Mouse (Mus musculus) layer of hippocampus, postnatal 25 days (tissue): ENCODE measurements around the gene Rufy2. TPM values are rescaled to one million over a fixed set of nuclear protein-coding genes. Genes with fewer than 3 reads are reported as not detected.
"Not testable (repeated sequence)": the region's sequence is repeated elsewhere in the genome, so short reads cannot be mapped to it uniquely, and the experiment has no call there.

Experiments used
- DNase-seq, 2 experiments: peaks; one replicate each; pipeline ENCODE4 v3.0.0; 2022; ENCODE audit warnings: mixed read lengths in 2 of 2, low spot score in 1 of 2; ENCODE audit errors: extremely low spot score in 1 of 2
- total RNA-seq, 2 experiments: library from RNA; stranded (reverse); gene quantifications; 2 replicates each; pipeline ENCODE4 v1.2.3; 2021

The Rufy2 gene
- total RNA-seq, 2 experiments from 2014 or later: 67.3 to 73.5 TPM

GRCm38 (mm10) chr10:63047751-63048150 lies 67.7 kb downstream of the Rufy2 start:
- DNase-seq: no peak

DNA sequence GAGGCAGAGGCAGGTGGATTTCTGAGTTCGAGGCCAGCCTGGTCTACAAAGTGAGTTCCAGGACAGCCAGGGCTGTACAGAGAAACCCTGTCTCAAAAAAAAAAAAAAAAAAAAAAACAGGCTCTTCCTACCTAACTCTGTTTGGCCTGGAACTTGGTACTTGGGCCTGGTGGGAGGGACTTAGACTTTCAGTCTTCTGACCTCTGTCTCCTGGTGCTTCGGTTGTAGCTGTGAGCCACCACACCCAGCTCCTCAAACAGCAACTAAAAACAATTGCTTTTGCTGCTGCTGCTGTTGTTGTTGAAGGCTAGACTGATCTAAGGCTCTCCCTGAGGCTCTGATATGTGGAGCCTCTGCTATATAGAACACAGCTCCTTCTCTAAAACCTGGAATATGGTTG lies 69.1 kb downstream of the Rufy2 start:
- no peak for DNase-seq

GRCm38 (mm10) chr10:63051267-63051666 lies 71.2 kb downstream of the Rufy2 start:
- no peak for DNase-seq

GRCm38 (mm10) chr10:63052011-63052410 lies 72.0 kb downstream of the Rufy2 start:
- DNase-seq: no peak

DNA sequence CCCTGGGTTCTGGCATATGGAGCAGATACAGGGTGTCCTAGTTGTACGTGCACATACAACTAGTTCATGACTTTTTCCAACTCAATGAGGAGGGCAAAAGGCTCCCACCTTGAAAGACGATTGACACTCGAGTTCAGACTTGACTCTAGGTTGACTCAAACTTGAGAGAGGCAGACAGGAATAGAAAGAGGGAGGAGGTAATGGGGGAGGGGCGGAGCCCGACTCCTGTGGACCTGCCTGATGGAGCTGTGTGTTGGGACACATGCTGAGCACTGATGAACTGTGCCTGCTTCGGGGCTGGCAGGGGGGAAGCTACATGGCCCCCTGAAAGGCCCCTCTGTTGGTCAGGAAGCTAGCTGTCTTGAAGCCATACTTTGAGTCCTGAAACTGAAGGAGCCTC lies 73.0 kb downstream of the Rufy2 start:
- no peak for DNase-seq

GRCm38 (mm10) chr10:63054071-63054470 lies 74.0 kb downstream of the Rufy2 start:
- DNase-seq: not testable (repeated sequence)

DNA sequence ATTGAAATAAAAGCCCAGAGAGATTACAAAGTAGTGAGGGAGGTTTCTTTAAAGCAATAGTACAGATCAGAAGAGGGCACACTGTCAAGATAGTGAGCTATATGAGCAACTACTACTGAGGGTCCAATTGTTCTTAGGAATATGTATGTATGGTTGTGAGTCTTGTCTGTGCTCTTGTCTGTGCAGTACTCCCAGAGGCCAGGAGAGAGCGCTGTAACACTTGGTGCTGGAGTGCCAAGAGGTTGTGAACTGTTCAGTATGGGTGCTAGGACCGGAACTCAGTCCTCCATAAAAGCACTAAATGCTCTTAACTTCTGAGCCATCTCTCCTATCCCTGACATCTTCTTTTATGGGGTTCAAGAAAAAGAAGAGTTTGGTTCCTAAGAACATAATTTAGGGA lies 74.6 kb downstream of the Rufy2 start:
- DNase-seq: no peak

DNA sequence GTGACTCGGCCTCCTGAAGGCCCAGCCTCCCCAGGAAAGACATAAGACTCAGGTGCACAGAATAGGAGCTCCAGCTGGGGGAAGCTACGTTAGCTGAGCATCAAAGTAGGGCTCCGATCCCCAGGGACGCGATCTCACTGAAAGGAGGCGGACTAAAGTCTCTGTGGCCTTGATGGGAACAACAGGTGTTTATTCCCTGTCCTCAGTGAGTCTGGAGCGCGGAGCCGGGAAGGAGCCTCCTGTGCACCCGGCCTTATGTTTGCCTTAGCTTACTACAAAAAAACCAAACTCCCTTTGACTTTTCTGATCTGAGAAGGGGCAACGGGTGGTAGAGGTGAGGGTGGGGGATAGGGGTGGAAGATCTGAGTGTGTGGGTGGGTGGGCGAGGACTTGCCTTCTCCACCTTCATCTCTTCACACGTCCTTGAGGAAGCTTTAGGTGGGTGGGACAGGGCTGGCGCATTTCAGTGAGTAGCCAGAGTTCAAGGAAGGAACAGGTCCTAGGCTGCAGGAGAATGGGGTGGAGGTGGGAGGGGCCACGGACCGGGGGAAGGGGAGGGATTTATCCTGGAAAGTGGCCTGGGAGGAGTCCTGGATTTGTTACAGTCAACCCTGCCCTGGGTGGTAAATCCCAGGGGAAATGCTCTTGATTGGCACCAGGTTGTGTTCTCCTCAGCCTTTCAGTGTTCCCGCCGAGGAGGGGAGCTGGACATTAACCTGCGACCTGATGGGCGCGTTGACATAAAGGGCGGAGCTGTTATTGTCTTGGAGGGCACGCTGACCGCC lies 77.1 kb downstream of the Rufy2 start:
- DNase-seq: no peak

- DNase-seq: no peak
Measured at GRCm38 (mm10) chr10:63059862-63060261, 79.8 kb downstream of the Rufy2 start, which contains the start of gene Pbld1. Gene Pbld1, plus strand, starts transcription at chr10:63060162.

DNA sequence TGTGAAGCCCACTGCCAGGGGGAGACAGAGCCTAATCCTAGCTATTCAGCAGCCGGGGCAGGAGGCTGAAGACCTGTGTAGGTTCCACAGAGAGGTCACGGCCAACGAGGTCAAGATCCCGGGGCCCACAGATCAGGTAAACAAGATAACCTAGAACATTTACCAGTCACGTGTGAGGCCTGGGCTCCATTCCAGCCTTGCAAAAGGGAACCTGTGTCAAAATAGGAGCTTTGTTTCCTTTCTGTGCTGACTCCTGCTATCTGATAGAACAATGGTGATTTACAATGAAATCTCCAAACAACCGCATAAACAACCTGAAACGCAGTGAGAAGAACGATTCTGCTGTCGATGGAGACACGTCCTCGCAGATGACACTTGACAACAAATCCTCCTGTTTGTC lies 80.4 kb downstream of the Rufy2 start:
- no peak for DNase-seq

- DNase-seq: no peak
Measured at GRCm38 (mm10) chr10:63061266-63061665, 81.2 kb downstream of the Rufy2 start.

DNA sequence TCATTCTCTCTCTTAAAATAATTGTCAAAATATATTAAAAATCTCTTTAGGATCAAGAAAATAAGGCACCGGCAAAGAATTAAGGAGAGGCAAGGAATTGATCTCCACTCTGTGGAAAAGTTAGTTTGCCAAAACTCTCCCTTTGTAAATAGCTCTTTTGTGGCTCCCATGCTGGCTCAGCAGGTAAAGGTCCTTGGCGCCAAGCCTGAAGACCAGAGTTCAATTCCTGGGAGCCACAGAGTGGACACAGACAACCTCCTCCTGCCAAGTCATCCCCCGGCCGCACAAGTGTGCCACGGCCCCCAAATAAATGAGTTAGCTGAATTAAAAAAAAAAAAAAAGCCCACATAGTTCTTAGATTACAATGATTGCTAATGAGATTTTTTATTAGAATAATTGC lies 82.7 kb downstream of the Rufy2 start:
- no peak for DNase-seq

DNA sequence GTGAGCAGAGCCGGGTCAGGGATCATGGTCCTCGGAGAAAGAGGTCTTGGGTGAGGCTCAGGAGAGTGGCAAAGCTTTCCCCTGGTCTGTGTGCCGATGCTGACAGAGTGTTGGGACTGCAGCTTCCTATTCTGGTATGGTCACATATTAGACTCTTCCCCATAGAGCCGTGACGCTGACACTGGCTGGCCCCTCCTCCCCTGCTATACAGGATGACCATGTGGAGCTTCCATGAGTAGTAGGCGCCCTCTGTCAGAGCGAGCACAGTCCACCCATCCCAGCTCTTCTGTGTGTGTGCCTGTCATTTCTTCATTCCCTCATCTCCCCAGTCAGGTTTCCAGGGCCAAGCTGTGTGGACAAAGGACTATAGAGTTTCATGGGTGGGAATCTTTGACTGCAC lies 83.3 kb downstream of the Rufy2 start:
- no peak for DNase-seq

GRCm38 (mm10) chr10:63064516-63064915 lies 84.5 kb downstream of the Rufy2 start:
- no peak for DNase-seq

DNA sequence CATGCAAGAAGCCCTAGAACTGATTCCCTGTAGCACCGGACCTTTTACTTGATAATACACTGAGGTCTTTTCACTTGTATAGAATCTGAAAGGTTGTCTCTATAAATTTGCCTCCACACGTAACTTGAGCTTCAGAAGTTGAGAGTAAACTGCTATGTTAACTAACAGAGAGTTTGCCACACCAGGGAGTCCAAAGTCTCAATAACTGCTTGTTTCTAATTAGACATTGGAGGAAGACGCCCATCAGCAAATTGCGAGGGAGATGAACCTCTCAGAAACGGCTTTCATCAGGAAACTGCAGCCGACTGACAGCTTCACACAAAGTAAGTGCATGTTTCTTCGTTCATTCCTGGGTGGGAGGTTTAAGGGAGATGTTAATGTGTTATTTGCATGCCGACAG lies 85.5 kb downstream of the Rufy2 start:
- DNase-seq: no peak

DNA sequence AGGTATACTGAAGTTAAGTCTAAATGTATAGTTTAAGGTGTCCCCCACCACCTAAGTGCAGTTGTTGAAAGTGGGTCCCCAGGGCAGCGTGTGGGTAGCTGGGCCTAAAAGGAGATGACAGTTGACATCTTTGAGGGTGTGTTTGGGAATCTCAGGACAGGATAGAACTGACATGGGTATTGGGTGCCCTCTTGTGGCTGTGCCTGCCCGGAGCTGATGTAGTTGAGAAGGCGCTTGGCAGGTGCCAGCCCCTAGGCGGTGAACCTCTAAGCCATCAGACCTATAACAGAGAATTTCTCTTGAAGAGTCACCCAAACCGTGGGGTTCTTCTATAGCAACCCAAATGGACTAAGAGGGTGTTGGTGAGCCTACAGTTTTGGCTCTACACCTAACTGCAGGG lies 86.0 kb downstream of the Rufy2 start:
- peak; percentile 58 to 86 for DNase-seq

Other genes with a start within 250 kb of the Rufy2 start
- 10 to 100 TPM; 52.3 to 64.1 TPM for gene Ccar1, start 187.9 kb upstream of the Rufy2 start, total RNA-seq
- gene Tet1, start 71.2 kb upstream of the Rufy2 start, total RNA-seq: 10 to 100 TPM; 20.5 to 27.6 TPM
- gene Slc25a16, start 59.6 kb upstream of the Rufy2 start, total RNA-seq: 10 to 100 TPM; 42.3 to 45.3 TPM
- gene Dna2, start 33.2 kb upstream of the Rufy2 start, total RNA-seq: 1 to 10 TPM; 2.1 to 2.2 TPM
- 10 to 100 TPM; 40.8 to 53.7 TPM for gene Hnrnph3, start 44.0 kb downstream of the Rufy2 start, total RNA-seq
- gene Pbld2, start 44.1 kb downstream of the Rufy2 start, total RNA-seq: 1 to 10 TPM; 1.3 to 1.6 TPM
- gene Pbld1, start 79.9 kb downstream of the Rufy2 start, total RNA-seq: under 1 TPM; 0.30 to 0.31 TPM
- gene Atoh7, start 119.4 kb downstream of the Rufy2 start, total RNA-seq: 1 to 10 TPM; 1.4 to 1.6 TPM
- gene Mypn, start 223.7 kb downstream of the Rufy2 start, total RNA-seq: 1 to 10 TPM; 1.6 to 2.3 TPM